Mouse (Mus musculus) thymus, postnatal 25 days (tissue): ENCODE data around the gene Rrp15.
"Not testable (repeated sequence)": the region's sequence is repeated elsewhere in the genome, so short reads cannot be mapped to it uniquely, and the experiment has no call there.

Experiments used
- DNase-seq: peaks from one replicate; pipeline ENCODE4 v3.0.0; 2022

Rrp15 gene

GRCm38 (mm10) chr1:186748724-186749653 lies at the start of gene Rrp15:
Rrp15 (minus strand) TSS chr1:186749358.
- DNase-seq, result peak; percentile 88

GRCm38 (mm10) chr1:186797991-186798390 lies 48.8 kb upstream of the Rrp15 start:
- no peak for DNase-seq

DNA sequence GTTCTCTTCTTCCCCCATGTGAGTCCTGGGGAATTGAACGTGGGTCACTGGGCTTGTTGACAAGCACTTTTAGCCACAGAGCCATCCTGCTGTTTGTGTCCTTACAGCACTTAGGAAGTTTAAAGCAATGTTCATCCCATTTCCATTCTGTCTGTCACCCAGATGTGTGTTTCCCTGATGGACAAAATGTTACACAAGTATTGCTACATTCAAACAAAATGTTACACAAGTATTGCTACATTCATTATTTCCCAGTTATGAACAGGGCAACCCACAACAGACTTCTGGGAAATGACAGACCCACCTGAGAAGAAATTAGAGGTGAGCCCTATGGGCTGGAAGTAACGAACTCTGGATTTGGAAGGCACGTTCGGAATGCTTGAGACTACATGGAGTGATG lies 36.2 kb upstream of the Rrp15 start:
- DNase-seq, result no peak

DNA sequence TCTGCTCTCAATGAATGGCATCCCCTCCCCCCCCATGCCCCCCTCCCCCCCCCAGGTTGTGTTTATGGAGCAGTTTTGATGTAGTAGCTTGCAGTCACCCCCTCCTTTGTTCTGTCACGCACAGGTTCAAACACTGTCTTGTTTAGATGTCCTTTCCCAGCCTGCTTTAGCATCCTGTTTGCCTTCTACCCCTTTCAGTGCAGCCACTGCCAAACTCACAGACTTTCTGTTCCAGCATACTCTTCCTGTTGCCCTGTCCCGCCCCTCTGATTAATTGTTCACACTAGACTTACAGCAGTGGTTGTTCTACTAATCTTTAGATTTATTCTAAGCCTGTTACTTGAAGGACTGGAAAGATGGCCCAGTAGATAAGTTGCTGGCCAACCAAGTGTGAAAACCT lies 31.7 kb upstream of the Rrp15 start:
- no peak for DNase-seq

DNA sequence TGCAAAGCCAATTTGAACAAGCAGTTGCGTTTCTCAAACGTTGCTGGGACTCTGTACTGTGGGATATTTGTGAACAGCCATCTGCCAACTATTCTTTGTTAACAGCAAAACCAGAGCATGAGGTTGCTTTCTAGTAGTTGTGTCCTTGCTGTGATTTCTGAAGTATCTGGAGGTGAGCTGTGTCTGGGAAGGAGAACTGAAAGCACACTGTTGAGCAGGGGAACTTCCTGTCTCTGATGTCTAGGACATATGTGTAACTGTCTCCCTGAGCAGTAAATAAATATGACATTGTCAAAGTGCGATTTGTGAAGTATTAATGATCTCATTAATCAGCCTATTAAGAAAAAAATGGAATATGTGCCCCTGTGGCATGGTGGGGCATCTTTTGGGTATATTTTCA lies 24.0 kb upstream of the Rrp15 start:
- DNase-seq, result no peak

DNA sequence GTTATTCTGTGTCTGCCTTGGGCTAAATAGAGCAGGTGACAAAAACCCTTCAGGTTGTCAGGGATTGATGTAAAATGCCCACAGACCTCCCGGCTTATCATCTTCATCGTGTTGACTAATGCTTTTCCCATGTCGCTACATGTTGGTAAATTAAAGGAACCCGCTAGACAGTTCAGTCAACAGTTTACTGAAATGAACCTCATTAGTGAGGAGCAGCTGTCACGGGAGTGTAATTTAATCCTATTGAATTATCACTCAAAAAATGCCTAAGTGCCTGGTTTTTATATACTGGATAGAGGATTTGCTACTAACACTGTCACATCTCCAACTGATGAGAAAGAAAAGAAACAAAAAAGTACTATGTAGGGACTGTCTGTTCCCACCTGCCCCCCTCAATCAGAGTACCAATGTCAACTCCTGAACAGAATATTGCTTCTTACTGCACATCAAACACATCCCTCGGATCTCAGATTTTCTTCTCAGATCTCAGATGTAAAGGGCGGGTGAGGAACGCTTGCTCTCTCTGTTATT lies 23.5 kb upstream of the Rrp15 start:
- no peak for DNase-seq

- DNase-seq, result no peak
Observed at GRCm38 (mm10) chr1:186772005-186772404, 22.8 kb upstream of the Rrp15 start.

GRCm38 (mm10) chr1:186770659-186771058 lies 21.5 kb upstream of the Rrp15 start:
- DNase-seq, result no peak

GRCm38 (mm10) chr1:186768392-186768791 lies 19.2 kb upstream of the Rrp15 start:
- DNase-seq, result no peak

GRCm38 (mm10) chr1:186763451-186763850 lies 14.3 kb upstream of the Rrp15 start:
- not testable (repeated sequence) for DNase-seq

GRCm38 (mm10) chr1:186749675-186750283 lies 621 bp upstream of the Rrp15 start:
- DNase-seq, result no peak

DNA sequence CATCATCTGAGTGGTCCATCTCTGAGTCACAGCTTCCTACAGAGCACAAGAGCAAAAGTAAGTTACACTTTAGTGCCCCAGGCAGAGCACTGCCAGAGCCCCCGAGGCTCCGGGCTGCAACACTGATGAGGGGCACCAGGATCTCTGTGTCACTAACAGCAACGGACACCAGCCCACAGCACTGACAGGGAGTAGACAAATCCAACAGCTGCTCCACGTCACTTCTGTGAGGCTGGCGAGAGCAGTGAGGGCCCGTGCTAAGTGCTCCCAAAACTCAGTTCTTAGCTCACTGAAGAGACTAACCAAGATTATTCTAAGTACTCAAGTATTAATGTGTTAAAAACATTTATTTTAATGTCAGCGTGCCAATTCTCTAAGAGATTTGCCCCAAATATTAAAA lies 9.3 kb downstream of the Rrp15 start:
- no peak for DNase-seq

GRCm38 (mm10) chr1:186735537-186735936 lies 13.6 kb downstream of the Rrp15 start:
- no peak for DNase-seq

DNA sequence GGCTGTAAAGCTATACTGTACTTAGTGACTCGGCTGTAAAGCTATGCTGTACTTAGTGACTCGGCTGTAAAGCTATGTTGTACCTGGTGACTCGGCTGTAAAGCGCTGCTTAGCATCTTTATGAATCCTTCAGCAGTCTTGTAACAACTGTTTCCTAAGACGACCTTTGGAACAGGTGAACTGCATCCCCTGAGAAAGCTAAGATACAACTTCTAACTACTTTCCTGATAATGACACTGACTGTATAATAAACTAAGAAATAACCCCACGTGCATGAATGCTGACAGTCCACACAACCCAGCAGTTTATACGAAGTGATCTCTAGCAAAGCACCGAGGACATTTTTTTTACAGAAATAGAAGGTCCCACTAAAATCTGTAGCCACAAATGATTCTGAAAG lies 16.1 kb downstream of the Rrp15 start:
- DNase-seq, result no peak

DNA sequence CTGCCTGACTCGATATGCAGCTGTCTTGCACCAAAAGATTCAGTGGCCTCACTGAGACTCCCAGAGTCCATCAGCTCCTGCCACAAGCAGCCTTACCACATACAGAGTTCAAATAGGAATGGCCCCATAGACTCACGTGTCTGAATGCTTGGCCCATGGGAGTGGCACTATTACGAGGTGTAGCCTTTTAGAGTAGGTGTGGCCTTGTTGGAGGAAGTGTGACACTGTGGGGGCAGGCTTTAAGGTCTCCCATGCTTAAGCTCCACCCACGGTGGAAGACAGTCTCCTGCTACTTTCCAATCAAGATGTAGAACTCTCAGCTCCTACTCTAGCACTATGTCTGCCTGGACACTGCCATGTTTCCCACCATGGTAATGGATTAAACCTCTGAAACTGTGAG lies 20.4 kb downstream of the Rrp15 start:
- no peak for DNase-seq

GRCm38 (mm10) chr1:186726117-186726516 lies 23.0 kb downstream of the Rrp15 start:
- DNase-seq, result no peak

DNA sequence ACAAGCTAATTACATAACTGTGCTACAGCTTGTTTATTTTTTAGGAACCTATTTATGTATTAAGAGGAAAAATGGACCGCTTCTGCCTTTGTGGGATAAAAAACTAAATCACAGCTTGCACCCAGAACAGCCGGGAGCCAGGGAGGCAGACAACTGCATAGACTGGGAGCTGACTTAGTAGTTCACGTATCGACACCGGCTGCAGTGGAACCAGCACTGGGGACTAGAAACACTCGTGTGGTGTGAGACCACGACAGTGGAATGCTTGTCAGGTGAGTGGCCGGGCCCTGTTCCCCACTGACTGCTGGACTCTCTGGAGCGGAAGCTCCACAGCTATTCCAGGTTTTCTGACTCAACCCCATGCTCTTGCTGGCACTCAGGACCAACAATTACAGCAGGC lies 26.9 kb downstream of the Rrp15 start:
- no peak for DNase-seq

DNA sequence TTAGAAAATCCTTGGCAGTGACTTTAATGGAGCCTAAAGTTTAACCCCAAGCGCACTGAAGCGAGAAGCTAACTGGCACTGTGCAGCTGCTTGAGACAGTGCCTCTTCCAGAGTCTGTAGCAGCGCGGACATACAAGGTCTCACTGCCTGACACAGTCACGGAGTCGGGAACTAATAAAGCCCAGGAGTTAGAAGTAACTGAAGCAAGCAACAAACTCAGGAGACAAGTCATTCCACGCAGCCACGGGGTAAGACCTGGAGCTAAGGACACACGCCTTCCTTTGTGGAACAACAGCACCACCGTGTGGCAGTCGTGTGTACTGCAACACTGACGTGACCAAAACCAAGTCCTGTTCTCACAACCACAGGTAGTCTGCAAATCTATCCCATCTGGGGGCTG lies 27.3 kb downstream of the Rrp15 start:
- DNase-seq, result peak; percentile 73

DNA sequence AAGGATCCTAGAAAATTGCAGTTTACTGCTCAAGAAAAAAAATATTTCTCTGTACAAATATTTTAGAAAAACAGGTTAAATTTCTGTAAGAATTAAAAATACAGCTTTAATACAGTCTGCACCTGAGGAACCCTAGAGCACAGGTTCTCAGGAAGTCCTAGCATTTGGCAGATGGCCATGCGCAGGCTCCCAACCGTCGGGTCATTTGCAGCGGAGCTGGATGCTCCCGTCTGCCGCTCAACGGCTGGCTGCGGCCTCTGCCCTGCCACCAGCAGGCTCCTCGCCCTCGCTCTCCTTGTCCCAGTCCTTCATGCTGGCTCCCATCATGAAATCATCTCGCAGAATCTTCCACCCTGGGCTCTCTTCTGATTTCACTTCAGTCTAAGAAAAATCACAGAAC lies 28.0 kb downstream of the Rrp15 start:
- no peak for DNase-seq

DNA sequence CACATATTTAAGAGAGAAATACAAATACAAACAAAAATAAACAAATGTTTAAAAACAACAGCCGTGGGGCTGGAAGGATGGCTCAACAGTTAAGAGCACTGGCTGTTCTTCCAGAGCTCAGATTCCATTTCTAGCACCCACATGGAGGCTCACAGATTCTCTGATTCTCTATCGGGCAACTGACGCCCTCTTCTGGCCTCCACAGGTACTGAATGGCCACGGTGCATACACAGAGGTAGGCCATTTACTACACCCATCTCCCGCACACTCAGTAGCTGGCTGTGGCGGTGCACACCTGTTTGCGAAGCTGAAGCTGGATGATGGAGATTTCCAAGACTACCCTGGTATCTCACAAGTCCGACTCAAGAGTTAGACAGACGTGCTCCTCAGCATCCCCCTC lies 29.4 kb downstream of the Rrp15 start:
- DNase-seq, result no peak

DNA sequence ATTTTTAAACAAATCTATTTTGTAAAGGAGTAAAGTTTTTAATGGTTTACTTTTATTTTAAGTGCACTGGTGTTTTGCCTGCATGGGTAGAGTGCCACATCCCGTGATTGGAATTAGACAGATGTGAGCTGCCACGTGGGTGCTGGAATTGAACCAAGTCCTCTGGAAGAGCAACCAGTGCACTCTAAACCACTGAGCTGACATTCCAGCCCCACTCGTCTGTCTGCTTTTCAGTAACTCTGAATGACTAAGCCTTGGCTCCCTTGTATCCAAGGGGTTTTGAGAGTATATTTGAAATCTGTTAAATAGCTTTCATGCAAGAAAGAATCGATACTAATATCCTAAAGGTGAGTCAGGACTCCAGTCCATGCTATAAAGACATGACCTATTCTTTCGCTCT lies 30.3 kb downstream of the Rrp15 start:
- DNase-seq, result no peak

DNA sequence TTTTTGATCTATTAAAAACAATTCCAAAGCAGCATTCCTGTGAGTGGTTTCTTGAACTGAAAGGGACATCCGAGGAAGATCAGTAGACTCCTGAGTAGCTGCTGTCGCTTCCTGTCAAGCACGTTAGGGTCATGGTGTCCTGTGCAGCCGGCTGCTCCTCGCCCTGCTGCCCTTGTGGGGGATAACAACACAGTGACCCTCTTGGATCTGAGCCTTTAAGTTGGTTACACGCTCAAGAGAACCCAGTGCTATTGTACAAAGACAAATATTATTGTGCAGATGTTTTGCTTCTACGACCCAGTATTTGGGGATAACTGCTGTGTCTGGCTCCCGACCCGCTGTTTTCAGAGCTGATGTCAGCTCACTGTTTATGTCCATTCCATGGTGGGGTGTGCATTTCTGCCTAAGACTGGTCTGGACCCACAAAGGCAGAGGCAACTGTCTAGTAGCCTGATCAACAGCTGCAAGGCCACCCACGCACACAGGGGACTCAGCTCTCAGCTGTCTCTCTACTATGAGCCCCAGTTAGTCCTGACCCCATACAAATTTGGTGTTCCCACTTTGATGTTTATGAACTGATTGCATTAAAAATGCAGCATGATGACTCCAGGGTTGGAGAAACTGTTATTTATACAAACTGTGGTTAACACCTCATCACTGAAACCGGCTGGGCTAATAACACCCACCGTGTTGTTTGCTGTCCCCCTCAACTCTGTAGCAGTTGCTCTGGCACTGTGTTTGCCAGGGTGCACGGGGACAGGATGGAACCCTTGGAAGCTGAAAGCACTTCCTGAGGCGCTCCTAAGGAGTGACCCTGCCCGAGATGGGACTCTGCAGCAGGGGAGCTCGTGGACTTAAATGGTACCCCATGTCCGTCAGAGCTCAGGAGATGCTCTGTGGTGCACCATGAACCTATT lies 33.9 kb downstream of the Rrp15 start:
- no peak for DNase-seq

DNA sequence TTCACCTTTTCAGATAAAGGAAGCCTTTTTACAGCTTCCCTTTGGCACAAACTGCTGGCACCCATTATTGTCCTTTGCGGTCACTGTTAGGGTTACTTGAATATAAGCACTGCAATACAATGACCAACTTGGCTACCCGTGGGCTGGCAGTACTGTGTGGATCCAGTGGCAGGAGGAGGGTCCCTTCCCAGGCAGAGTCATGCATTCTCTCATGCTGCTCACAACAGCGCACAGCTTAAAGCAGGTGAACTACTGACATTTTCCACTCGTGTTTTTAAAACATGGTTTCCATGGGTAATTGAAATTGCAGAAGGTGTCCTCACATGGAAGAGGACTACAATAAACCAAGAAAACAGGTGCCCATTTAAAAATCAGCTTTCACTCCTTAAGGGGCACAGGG lies 34.9 kb downstream of the Rrp15 start:
- no peak for DNase-seq
